Mouse (Mus musculus) monocyte, adult 2 months (primary cell): ENCODE results near the gene Nkpd1.

Experiments
- DNase-seq, 2 experiments: peaks; one replicate each; pipeline ENCODE4 v3.0.0; 2022; ENCODE audit warnings: low spot score in 2 of 2, low read depth in 1 of 2

Nkpd1 gene

GRCm38 (mm10) chr7:19517652-19518365 lies at the start of gene Nkpd1:
Gene Nkpd1, plus strand, starts transcription at chr7:19517838.
- DNase-seq: no peak

GRCm38 (mm10) chr7:19468279-19468678 lies 49.4 kb upstream of the Nkpd1 start:
- no peak for DNase-seq

GRCm38 (mm10) chr7:19469404-19469803 lies 48.2 kb upstream of the Nkpd1 start:
- DNase-seq: no peak

- DNase-seq: no peak
These were observed 47.3 kb upstream of the Nkpd1 start for GRCm38 (mm10) chr7:19470308-19470707.

- DNase-seq: no peak
These were observed 45.2 kb upstream of the Nkpd1 start for GRCm38 (mm10) chr7:19472403-19472802.

GRCm38 (mm10) chr7:19473875-19474443 lies 43.7 kb upstream of the Nkpd1 start:
- no peak for DNase-seq

- DNase-seq: no peak
These were observed 40.6 kb upstream of the Nkpd1 start for GRCm38 (mm10) chr7:19477084-19477483.

- no peak for DNase-seq
These were observed 39.8 kb upstream of the Nkpd1 start for GRCm38 (mm10) chr7:19477624-19478384.

- DNase-seq: no peak
These were observed 34.4 kb upstream of the Nkpd1 start for GRCm38 (mm10) chr7:19483281-19483680.

- no peak for DNase-seq
These were observed 32.1 kb upstream of the Nkpd1 start for GRCm38 (mm10) chr7:19485488-19485887.

GRCm38 (mm10) chr7:19486549-19486948 lies 31.1 kb upstream of the Nkpd1 start:
- no peak for DNase-seq

- no peak for DNase-seq
These were observed 28.1 kb upstream of the Nkpd1 start for GRCm38 (mm10) chr7:19489525-19489924.

- DNase-seq: no peak
These were observed 25.9 kb upstream of the Nkpd1 start for GRCm38 (mm10) chr7:19491731-19492130.

- DNase-seq: no peak
These were observed 22.7 kb upstream of the Nkpd1 start for GRCm38 (mm10) chr7:19494751-19495474.

- no peak for DNase-seq
These were observed 22.0 kb upstream of the Nkpd1 start for GRCm38 (mm10) chr7:19495521-19496213.

GRCm38 (mm10) chr7:19496214-19496555 lies 21.5 kb upstream of the Nkpd1 start:
- no peak for DNase-seq

- no peak for DNase-seq
These were observed 19.3 kb upstream of the Nkpd1 start for GRCm38 (mm10) chr7:19498326-19498725.

- no peak for DNase-seq
These were observed 16.9 kb upstream of the Nkpd1 start for GRCm38 (mm10) chr7:19500420-19501363.

- no peak for DNase-seq
These were observed 16.0 kb upstream of the Nkpd1 start for GRCm38 (mm10) chr7:19501658-19502057.

- DNase-seq: no peak
These were observed 14.1 kb upstream of the Nkpd1 start for GRCm38 (mm10) chr7:19503481-19504068.
